Mouse (Mus musculus) kidney, adult 2 months (tissue): ENCODE results near the gene Dclre1b.

ENCODE experiments used
- CTCF ChIP-seq: fragments of 200-500 bp; conservative IDR thresholded peaks from 2 replicates; pipeline ENCODE4 v1.5.1; 2011; ENCODE audit warnings: low read depth, mild to moderate bottlenecking, control low read depth, low read length, moderate library complexity, mixed read lengths; ENCODE audit not compliant: insufficient read depth, insufficient read length
- POLR2A ChIP-seq: fragments of 200-500 bp; IDR thresholded peaks from one replicate; pipeline ENCODE4 v1.6.1; 2011; ENCODE audit warnings: low read depth, low read length, control low read depth

- TF ChIP-seq CTCF, result no peak
- TF ChIP-seq POLR2A, result no peak
Observed at GRCm38 (mm10) chr3:103835272-103835950, 26.2 kb upstream of the Dclre1b start.
